Mouse (Mus musculus) Muller cell, postnatal 12 days (primary cell): ENCODE data around the gene Catip.
A peak's percentile ranks its signal among the peaks of the same experiment; 100 is the strongest.

Experiments
- DNase-seq: peaks from one replicate; pipeline ENCODE4 v3.0.0-alpha.2; 2015; ENCODE audit errors: inconsistent ontology term

Gene Catip

GRCm38 (mm10) chr1:74397919-74398451, 36.1 kb downstream of the Catip start:
- DNase-seq, result peak; percentile 55

- no peak for DNase-seq
Observed at GRCm38 (mm10) chr1:74400531-74400930, 38.6 kb downstream of the Catip start.

DNA sequence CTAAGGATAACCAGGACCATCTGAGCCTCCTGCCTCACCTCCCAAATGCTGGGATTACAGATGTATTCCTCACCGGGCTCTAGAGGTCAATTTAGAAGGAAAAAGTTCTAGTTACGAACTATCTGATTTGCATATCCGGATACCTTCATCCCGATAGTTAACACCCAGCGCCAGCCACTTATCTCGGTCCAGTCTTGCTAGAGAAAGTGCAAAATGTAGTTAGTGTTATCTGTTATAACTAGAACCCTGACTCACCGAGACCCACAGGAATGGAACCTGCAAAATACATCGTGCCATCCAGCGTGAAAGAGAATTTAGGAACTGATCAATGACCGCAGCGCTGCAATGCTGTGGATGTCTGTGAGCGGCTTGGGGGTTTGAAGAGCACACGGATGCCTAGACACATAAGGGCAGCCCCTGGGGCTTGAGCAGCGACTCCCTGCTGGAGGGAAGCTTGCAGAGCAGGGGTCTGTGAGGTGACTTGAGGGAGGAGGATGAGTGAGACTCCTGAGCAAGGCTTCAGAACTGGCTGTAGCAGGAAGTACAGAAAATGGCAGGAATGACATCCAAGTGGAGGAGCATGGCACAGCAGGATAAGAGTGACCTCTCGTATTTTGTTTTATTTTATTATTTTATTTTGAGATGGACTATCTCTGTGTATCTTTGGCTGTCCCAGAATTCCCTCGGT, 39.3 kb downstream of the Catip start:
- no peak for DNase-seq

DNA sequence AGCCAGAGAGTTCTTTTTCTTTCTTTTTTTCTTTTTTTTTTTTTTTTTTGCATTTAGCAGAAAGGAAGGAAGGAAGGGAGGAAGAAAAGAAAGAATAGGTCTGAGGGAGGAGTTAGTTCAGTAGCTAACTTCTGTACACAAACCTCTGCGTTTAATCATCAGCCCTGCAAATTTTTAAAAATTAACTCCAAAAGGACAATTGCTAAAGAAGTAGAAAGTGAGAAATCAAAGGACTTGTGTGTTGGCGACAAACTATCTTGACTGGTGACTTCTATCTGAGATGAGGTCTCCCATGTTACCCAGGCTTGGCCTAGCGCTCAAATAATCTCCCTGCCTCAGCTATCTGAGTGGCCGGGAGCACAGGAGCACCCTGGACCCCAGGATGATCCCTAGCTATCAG, 42.3 kb downstream of the Catip start:
- no peak for DNase-seq

- no peak for DNase-seq
Observed at GRCm38 (mm10) chr1:74408589-74409504, 46.9 kb downstream of the Catip start, which contains the start of gene Vil1. Gene Vil1, plus strand, starts transcription at chr1:74409376.

DNA sequence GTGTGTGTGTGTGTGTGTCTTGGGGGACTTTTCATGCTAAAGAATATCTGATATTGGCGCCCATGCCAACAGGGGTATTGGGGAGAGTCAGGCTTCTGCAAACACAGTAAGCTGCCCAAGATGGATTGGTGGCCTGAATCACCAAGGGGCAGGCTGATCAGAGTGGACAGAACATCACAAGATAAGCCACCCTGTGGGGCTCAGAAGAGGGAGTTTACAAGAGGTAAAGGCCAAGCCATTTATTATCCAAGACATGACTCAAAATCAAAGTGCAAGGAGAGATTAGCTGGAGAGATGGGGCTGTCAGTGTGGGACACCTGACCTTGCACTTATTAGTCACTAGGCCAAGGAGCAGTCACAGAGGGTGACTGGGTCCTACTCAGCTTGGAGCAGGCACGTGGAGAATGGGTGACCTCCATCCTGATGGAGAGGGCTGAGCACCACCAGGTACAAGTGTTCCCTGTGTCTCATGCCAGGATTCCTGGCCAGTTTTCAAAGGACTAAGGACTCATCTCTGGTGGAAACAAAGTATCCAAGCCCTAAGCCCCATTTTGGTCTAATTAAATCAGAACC, 49.9 kb downstream of the Catip start:
- no peak for DNase-seq

GRCm38 (mm10) chr1:74412711-74413110, 50.8 kb downstream of the Catip start:
- no peak for DNase-seq

GRCm38 (mm10) chr1:74415143-74415542, 53.2 kb downstream of the Catip start:
- DNase-seq, result peak; percentile 60
